Comparison of ENCODE assay signal across 8 mouse cellular contexts in the genomic region with DNA sequence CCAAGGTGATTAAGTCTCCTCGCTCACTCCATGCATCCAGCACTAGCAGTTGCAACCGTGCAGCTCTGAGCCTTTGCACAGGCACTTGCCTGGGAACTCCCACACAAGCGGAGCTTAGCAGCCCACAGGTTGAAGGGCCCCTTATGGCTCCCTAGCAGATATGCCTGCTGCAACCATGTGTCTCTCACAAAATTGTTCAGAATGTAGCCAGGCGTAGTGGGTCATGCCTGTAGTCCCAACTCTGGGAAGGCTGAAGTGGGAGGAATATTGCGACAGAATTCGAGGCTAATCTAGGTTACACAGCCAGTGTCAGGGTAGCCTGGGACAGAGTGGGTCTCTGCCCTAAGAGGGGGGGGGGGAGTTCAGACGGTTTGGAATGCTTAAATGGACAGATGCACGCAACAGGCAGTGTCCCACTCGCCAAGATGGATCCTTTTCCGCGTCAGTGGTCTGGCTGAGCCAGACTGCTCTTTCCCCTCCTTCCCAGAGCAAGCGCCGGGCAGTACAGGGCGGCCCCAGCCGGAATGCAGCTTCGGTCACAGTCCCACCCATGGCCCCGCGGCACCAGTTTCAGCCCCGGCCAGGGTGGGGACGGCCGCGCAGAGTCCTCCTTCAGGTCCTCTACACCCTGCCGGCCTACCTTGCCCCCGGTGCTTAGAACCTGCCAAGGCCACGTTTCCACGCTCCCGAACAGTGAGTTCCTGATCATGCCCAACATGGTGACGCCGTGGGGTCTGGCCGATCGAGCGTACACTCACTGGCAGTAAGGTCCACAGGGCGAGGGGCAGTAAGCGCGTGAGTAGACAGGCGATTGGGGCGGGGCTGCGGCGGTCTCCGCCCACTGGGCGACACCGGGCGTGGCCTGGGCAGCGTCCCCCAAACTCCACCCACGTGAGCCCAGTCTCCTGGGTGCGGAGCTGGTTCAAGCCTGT. TPM values are rescaled to one million over a fixed set of nuclear protein-coding genes. Genes with fewer than 3 reads are reported as not detected.
DNase-seq lines count a peak whose midpoint lies in the region.

No protein-coding gene starts in this region.

- H3K27ac ChIP-seq in hindbrain, embryonic 10.5 days: peak overlapping the region; percentile 89

- WGBS in hindbrain, embryonic 10.5 days: 3% methylated on average over 46 of the region's 46 CpGs

- H3K4me3 ChIP-seq in hindbrain, embryonic 10.5 days: peak overlapping the region; percentile 68

- peaks cover 20% of the 10 kb centered on the region for H3K4me1 ChIP-seq in hindbrain, embryonic 10.5 days (replicated peaks)

- H3K36me3 ChIP-seq in hindbrain, embryonic 10.5 days: no peaks in the 10 kb centered on the region

- H3K9me3 ChIP-seq in hindbrain, embryonic 10.5 days: no peaks in the 10 kb centered on the region

- peaks cover 12% of the 10 kb centered on the region for H3K27me3 ChIP-seq in hindbrain, embryonic 10.5 days (ENCODE audit: insufficient read depth, poor library complexity, severe bottlenecking)

- DNase-seq in NIH3T3 (ENCODE audit: low read depth): peak; percentile 84
- peak; percentile 80 for DNase-seq in cerebellum, adult 9-11 months
- peak; percentile 42 to 79 for DNase-seq in frontal cortex, adult 2 months (ENCODE audit: extremely low spot score in 1 of 2, low spot score in 1 of 2)
- DNase-seq in hindbrain, embryonic 10.5 days (ENCODE audit: low spot score): peak; percentile 87
- DNase-seq in layer of hippocampus, postnatal 25 days (ENCODE audit: extremely low spot score in 1 of 2, low spot score in 1 of 2): peak; percentile 70 to 71
- peak; percentile 92 for DNase-seq in lung, postnatal 14 days
- peak; percentile 87 for DNase-seq in ovary, postnatal 36 days (ENCODE audit: low spot score)
- DNase-seq in thymus, postnatal 36 days: peak; percentile 77 to 79

RNA-seq across cellular contexts. Expression of a gene that starts 30.1 kb away (rescaled TPM):
- polyA plus RNA-seq in frontal cortex, adult 2 months (2012; rRNA removed): 157 and 162 TPM in 2 replicates
- 24.5 and 28.0 TPM in 2 replicates for polyA plus RNA-seq in hindbrain, embryonic 10.5 days (2016; fragmentation: Nextera tagmentation; extraction: Ambion mirVana)
- total RNA-seq in layer of hippocampus, postnatal 25 days (2021): 100 to 1,000 TPM; 156 to 157 TPM

RNA-seq across cellular contexts. Expression of a gene that starts 30.2 kb away (rescaled TPM):
- 34.4 and 38.2 TPM in 2 replicates for polyA plus RNA-seq in frontal cortex, adult 2 months (2012; rRNA removed)
- 6.3 and 9.0 TPM in 2 replicates for polyA plus RNA-seq in hindbrain, embryonic 10.5 days (2016; fragmentation: Nextera tagmentation; extraction: Ambion mirVana)
- total RNA-seq in layer of hippocampus, postnatal 25 days (2021): 10 to 100 TPM; 68.8 to 86.0 TPM

RNA-seq across cellular contexts. Expression of a gene that starts 49.6 kb away (rescaled TPM):
- polyA plus RNA-seq in frontal cortex, adult 2 months (2012; rRNA removed): 0.48 and 0.59 TPM in 2 replicates
- not detected in 2 replicates for polyA plus RNA-seq in hindbrain, embryonic 10.5 days (2016; fragmentation: Nextera tagmentation; extraction: Ambion mirVana)
- not detected for total RNA-seq in layer of hippocampus, postnatal 25 days (2021)

Comparison
In these comparisons a context has a peak if more than half of its experiments do, and no peak if none do; other contexts are left out.
1. Peak in every context shown above with its lines: DNase-seq, H3K4me3 ChIP-seq and H3K27ac ChIP-seq.